Mouse (Mus musculus) ES-E14 (cell line): ENCODE measurements at regions not wholly inside any gene's neighbourhood (a gene's known extent, or its start where the extent isn't known, plus 50 kb on each side); places are given as distances from the start of the nearest gene placed in this dataset.

Experiments
- CHD2 ChIP-seq: IDR thresholded peaks from 2 replicates; pipeline ENCODE4 v1.6.1; 2014; ENCODE audit warnings: mild to moderate bottlenecking, low read depth, low read length, inconsistent platforms
- HCFC1 ChIP-seq: IDR thresholded peaks from 2 replicates; pipeline ENCODE4 v1.6.1; 2012; ENCODE audit warnings: low read length, inconsistent platforms, borderline replicate concordance; ENCODE audit not compliant: insufficient read depth
- MAFK ChIP-seq: IDR thresholded peaks from 2 replicates; pipeline ENCODE4 v1.6.1; 2014; ENCODE audit warnings: mild to moderate bottlenecking, low read depth, low read length, inconsistent platforms; ENCODE audit not compliant: insufficient read depth
- ZC3H11A ChIP-seq: IDR thresholded peaks from 2 replicates; pipeline ENCODE4 v1.6.1; 2012; ENCODE audit warnings: low read depth, mild to moderate bottlenecking, inconsistent platforms, low read length, borderline replicate concordance
- ZNF384 ChIP-seq: IDR thresholded peaks from 2 replicates; pipeline ENCODE4 v1.6.1; 2012; ENCODE audit warnings: low read depth, low read length, inconsistent platforms

- TF ChIP-seq ZC3H11A, result no peak
- TF ChIP-seq MAFK, result no peak
- no peak for TF ChIP-seq CHD2
- no peak for TF ChIP-seq ZNF384
- TF ChIP-seq HCFC1, result no peak
Observed at GRCm38 (mm10) chr10:46629876-46630275, 1052.2 kb downstream of the Hace1 start.
